Mouse (Mus musculus): ENCODE data around the gene Rsrc1. TPM values are rescaled to one million over a fixed set of nuclear protein-coding genes. Genes with fewer than 3 reads are reported as not detected.
"Not testable (repeated sequence)": the region's sequence is repeated elsewhere in the genome, so short reads cannot be mapped to it uniquely, and the experiment has no call there.

Rsrc1 gene
- polyA plus RNA-seq, 1 experiment, result 24.0 TPM

DNA sequence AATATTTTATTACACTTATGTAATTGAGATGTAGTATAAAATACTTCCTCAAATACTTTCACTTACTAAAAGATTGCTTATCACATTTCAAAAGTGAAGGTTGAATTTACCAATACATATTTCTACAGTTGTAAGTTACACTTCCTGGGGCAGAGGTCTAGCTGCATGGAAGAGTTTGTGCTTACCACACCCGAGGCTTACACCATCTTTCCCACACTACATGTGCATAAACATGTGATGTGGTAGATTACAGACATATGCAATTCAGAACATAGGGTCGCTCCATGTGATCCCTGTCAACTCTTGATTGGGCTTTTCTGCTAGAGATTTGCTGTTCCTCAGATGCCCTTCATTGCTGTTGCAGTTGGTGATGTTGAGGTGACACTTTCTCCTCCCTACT lies 163.8 kb downstream of the Rsrc1 start:
- TF ChIP-seq CTCF (IDR thresholded peaks at IDR 0.05; ENCODE audit: borderline replicate concordance, extremely low read depth, insufficient read depth, insufficient read length), result no peak
- TF ChIP-seq POLR2A (IDR thresholded peaks at IDR 0.05; ENCODE audit: borderline replicate concordance, extremely low read depth, insufficient read depth, insufficient read length, poor library complexity, severe bottlenecking), result no peak

DNA sequence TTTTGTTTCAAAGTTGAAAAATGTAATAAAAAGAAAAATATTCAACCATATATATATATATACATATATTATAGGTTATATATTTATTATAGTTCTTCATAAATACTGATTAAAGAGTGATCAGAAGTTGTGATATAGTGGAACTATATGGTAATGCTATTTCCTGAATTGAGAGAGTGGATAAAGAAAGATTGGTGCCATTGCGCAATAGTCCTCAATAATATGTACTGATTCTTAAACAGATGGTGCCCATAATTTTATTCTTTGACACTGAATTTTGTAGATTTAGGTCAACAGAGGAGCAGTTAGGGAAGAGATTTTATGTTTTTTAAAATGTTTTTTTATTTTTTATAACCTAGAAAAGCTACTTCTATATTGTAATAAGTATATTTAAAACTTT lies 165.1 kb downstream of the Rsrc1 start:
- TF ChIP-seq POLR2A (IDR thresholded peaks at IDR 0.05; ENCODE audit: borderline replicate concordance, extremely low read depth, insufficient read depth, insufficient read length, poor library complexity, severe bottlenecking) (no peak), CTCF (IDR thresholded peaks at IDR 0.05; ENCODE audit: borderline replicate concordance, extremely low read depth, insufficient read depth, insufficient read length) (no peak)
- DNase-seq (ENCODE audit: low read depth), result no peak

More for the DNA sequence above, 163.8 kb downstream of the Rsrc1 start:
- DNase-seq (ENCODE audit: low read depth), result no peak

DNA sequence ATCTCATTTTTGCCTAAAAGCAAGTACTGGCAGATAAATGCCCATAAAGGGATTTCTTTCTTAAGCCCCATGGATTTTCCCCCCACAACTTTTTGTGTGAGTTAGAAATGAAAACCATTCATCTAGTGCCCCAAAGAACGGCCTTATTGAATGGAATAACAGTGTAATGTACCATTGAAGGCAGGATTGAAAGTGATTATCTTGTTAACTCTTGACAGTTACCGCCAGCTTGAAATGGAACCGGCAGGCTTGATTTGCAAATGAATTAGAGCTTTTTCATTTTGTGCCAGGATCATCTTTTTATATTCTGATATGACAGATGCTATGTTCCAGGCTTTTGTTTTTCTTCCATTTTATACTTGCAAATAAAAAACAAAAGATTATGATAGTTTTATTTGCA lies 166.1 kb downstream of the Rsrc1 start:
- DNase-seq (ENCODE audit: low read depth), result peak; percentile 81
- TF ChIP-seq POLR2A (IDR thresholded peaks at IDR 0.05; ENCODE audit: borderline replicate concordance, extremely low read depth, insufficient read depth, insufficient read length, poor library complexity, severe bottlenecking), result no peak

DNA sequence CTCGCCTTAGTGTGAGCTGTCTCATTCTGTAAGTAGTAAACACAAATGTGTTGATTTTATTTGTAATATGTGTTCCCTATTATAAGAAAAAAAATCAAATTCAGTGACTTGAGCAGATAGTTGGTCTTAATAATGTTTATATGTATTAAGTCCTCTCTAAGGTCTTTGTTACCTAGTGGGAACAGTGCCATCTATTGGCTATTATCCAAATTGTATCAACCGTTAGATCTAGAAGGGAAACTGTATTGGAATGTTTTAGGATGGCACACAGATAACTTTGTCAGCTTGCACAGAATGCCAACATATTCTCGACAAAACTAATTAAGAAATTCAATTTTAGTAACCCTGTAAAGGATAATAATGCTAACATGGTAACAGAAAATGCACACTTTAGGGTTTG lies 216.0 kb downstream of the Rsrc1 start:
- TF ChIP-seq POLR2A (IDR thresholded peaks at IDR 0.05; ENCODE audit: borderline replicate concordance, extremely low read depth, insufficient read depth, insufficient read length, poor library complexity, severe bottlenecking) (no peak), CTCF (IDR thresholded peaks at IDR 0.05; ENCODE audit: borderline replicate concordance, extremely low read depth, insufficient read depth, insufficient read length) (no peak)
- DNase-seq (ENCODE audit: low read depth), result peak; percentile 76

DNA sequence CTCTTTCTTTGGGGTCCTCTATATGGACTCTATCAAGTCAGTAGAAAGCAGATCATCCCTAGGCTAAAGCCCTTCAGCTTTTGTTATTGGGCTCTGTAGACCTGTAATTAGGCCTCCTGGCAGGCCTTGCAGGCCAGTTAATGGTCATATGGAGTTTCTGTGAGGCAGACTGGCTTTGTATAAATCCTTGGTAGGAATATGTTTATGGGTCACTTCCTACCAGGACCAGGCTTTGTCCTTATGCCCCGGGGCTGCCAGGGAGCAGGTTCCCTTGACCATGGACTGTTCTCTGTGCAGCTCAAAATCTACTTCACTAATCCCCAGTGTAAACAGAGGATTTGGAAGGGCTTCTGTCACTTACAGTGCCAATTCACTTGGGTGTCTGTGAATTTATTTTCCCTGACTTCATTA lies 231.9 kb downstream of the Rsrc1 start:
- no peak for TF ChIP-seq POLR2A (IDR thresholded peaks at IDR 0.05; ENCODE audit: borderline replicate concordance, extremely low read depth, insufficient read depth, insufficient read length, poor library complexity, severe bottlenecking)
- no peak for TF ChIP-seq CTCF (IDR thresholded peaks at IDR 0.05; ENCODE audit: borderline replicate concordance, extremely low read depth, insufficient read depth, insufficient read length)
- peak; percentile 66 for DNase-seq (ENCODE audit: low read depth)

DNA sequence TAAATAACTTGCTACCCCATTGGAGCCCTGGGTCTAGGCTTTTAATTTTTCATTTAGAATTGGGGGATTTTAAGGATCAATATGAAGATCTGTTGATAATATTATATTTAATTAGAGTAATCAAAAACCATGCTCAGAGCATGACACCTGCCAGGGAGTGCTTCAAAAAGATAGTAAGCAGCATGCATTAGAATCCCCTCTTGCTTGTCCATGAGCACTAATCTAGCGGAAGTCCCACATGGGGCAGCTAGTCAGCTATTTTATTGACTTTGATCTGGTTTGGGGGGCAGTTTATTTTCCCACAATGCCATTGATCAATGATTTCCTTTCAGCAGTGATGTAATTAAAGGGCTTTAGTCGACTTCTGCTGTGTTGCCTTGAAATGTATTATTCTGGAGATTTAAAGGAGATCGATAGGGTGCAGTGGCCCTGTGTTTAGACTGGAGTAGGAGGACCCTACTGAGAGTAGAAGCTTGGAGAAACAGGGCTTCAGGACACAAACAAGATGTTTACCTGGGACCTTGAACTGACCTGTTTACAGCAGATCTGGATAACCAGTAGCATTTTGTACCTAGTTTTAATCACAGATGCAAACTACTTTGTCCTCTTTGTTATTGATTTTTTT lies 251.5 kb downstream of the Rsrc1 start:
- TF ChIP-seq POLR2A (IDR thresholded peaks at IDR 0.05; ENCODE audit: borderline replicate concordance, extremely low read depth, insufficient read depth, insufficient read length, poor library complexity, severe bottlenecking) (no peak), CTCF (IDR thresholded peaks at IDR 0.05; ENCODE audit: borderline replicate concordance, extremely low read depth, insufficient read depth, insufficient read length) (no peak)
- DNase-seq (ENCODE audit: low read depth), result peak; percentile 32

DNA sequence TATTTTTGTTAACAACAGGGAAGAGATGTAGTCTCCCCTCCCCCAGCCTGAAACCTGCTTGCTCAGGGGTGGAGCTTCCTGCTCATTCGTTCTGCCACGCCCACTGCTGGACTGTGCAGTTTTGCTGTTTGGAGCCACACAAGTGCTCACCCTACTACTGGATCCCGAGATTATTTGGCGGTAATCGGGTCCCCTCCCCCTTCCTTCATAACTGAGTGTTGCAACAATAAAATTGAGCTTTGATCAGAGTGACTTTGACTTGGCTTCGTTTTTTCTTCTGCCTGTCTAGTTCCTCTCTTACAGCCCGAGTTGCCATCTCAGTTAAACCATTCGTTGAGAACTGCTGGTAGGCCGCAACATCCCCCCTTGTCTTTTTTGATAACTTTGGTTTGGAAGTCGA lies 261.3 kb downstream of the Rsrc1 start:
- DNase-seq (ENCODE audit: low read depth), result not testable (repeated sequence)

DNA sequence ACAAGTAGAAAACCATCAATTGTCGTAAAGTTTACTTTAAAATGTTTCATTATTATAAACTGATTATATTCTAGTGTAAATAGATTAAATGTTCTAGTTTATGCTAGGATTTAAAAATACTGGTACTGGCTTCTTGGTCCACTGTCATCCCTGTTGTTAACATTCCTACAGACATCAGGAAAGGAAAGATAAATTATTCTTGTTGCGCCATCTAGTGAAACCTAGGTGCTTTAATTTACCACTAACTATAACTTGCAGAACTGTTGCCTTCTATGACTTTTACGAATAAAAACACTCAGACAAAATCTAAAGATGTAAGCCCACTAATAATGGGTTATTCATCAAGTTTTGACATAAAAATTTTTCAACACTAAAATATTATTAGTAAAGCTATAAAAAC lies 286.3 kb downstream of the Rsrc1 start:
- TF ChIP-seq CTCF (IDR thresholded peaks at IDR 0.05; ENCODE audit: borderline replicate concordance, extremely low read depth, insufficient read depth, insufficient read length), result no peak
- no peak for TF ChIP-seq POLR2A (IDR thresholded peaks at IDR 0.05; ENCODE audit: borderline replicate concordance, extremely low read depth, insufficient read depth, insufficient read length, poor library complexity, severe bottlenecking)

DNA sequence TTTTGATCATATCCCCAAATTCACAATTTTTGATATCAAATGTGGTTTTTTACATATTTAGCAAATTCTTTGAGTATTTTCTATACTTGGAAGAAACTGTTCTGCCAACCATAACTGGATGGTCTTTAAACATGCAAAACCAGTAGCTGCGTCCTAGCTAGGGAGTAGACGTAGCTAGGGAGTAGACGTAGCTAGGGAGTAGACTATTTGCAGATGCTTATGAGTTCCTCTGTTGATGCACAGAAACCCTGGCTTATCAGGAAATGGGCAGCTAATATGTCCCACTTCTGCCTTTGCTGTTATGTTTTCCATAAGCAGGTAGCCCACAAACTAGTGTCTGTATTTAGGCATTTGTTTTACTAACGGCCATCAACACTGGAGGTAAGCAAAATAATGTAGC lies 298.6 kb downstream of the Rsrc1 start:
- no peak for DNase-seq (ENCODE audit: low read depth)
- no peak for TF ChIP-seq POLR2A (IDR thresholded peaks at IDR 0.05; ENCODE audit: borderline replicate concordance, extremely low read depth, insufficient read depth, insufficient read length, poor library complexity, severe bottlenecking)
- TF ChIP-seq CTCF (IDR thresholded peaks at IDR 0.05; ENCODE audit: borderline replicate concordance, extremely low read depth, insufficient read depth, insufficient read length), result no peak

More for the DNA sequence above, 286.3 kb downstream of the Rsrc1 start:
- peak; percentile 61 for DNase-seq (ENCODE audit: low read depth)

DNA sequence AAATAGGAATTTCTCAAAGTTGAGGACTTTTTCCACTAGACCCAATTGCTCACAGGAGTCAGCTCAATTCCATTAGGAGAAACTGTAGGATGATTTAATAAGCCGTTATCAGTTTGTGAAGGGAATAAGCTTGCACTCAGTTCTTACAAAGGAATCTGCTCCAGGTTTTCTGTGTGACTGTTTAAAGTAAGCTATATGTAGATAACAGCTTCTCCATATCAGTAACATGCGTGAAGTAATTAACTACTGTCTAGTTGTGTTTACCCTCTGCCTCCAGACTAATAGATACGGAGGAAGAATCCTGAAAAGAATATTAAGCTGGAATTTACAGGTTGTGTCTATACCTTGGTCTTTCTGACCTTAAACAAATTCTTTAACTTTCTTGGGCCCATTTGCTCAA lies 299.1 kb downstream of the Rsrc1 start:
- no peak for TF ChIP-seq CTCF (IDR thresholded peaks at IDR 0.05; ENCODE audit: borderline replicate concordance, extremely low read depth, insufficient read depth, insufficient read length)
- TF ChIP-seq POLR2A (IDR thresholded peaks at IDR 0.05; ENCODE audit: borderline replicate concordance, extremely low read depth, insufficient read depth, insufficient read length, poor library complexity, severe bottlenecking), result no peak

DNA sequence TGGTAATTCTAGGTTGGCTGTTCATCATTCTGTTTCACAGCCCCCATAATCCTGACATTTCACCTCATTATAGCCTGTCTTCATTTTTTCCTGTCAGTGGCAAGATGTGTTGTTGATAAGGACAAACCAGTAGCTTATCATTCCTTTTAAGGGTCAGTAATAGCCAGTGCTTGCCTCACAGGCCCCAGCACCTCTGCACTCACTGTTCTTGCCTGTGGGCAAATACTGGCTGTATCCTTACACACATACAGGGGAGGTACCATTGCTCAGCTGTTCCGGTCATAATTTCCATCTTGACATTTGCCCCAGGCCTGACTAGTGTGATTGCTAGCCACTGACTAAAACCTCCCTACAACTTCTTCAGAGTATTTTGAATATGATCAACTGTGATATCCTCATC lies 302.8 kb downstream of the Rsrc1 start:
- peak; percentile 7 for DNase-seq (ENCODE audit: low read depth)
- TF ChIP-seq CTCF (IDR thresholded peaks at IDR 0.05; ENCODE audit: borderline replicate concordance, extremely low read depth, insufficient read depth, insufficient read length) (no peak), POLR2A (IDR thresholded peaks at IDR 0.05; ENCODE audit: borderline replicate concordance, extremely low read depth, insufficient read depth, insufficient read length, poor library complexity, severe bottlenecking) (no peak)

More for the DNA sequence above, 299.1 kb downstream of the Rsrc1 start:
- no peak for DNase-seq (ENCODE audit: low read depth)

DNA sequence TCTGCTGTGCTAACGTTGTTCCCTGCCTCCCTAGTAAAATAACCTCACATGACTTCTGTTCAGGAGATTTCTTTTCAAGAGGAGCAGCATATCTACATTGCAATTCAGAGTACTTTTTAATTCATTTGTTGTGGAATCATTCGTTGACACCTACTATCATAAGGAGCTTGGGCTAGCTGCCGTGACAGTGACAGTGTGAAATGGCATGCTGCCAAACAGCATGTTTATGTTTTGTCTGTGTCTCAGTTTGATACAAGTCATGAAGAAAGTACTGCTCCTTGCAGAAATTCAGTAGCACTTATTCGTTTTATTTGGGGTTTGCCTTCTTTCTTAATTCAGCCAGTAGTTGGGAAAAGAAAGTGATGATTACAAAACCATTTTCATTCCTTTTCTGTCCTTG lies 303.7 kb downstream of the Rsrc1 start:
- TF ChIP-seq POLR2A (IDR thresholded peaks at IDR 0.05; ENCODE audit: borderline replicate concordance, extremely low read depth, insufficient read depth, insufficient read length, poor library complexity, severe bottlenecking) (no peak), CTCF (IDR thresholded peaks at IDR 0.05; ENCODE audit: borderline replicate concordance, extremely low read depth, insufficient read depth, insufficient read length) (no peak)
- DNase-seq (ENCODE audit: low read depth), result peak; percentile 69

DNA sequence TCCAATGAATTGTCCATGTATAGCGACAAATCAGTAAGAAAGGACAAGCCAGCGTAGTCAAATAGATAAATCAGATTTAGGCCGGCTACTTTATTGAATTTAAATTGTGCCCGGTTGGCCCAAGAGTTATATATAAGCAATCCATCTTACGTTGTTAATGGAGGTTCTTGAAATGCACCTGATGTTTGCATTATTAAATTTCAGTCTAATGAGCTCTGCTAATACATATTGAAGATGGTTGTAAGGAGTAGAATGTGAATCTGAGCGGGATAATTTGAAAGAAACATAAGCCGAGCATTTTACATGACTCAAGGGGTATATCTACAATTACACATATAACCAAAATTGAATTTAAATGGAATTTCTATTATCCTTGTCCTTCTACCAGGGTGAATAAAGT lies 307.5 kb downstream of the Rsrc1 start:
- TF ChIP-seq CTCF (IDR thresholded peaks at IDR 0.05; ENCODE audit: borderline replicate concordance, extremely low read depth, insufficient read depth, insufficient read length) (no peak), POLR2A (IDR thresholded peaks at IDR 0.05; ENCODE audit: borderline replicate concordance, extremely low read depth, insufficient read depth, insufficient read length, poor library complexity, severe bottlenecking) (no peak)
- DNase-seq (ENCODE audit: low read depth), result no peak

All from brain, embryonic 14.5 days (tissue).